Mouse (Mus musculus): ENCODE data around the gene Ccdc22. TPM values are rescaled to one million over a fixed set of nuclear protein-coding genes. Genes with fewer than 3 reads are reported as not detected.
A peak's percentile ranks its signal among the peaks of the same experiment; 100 is the strongest.

Gene Ccdc22
- total RNA-seq (2021) = 10 to 100 TPM; 10.6 to 12.4 TPM
- long read RNA-seq, experiment 1, transcript Ccdc22-201 (17 exons, 2,353 nt) = major isoform, 29 of 32 reads
- long read RNA-seq, experiment 1, partial matches to known transcripts = 3 of 32 reads
- long read RNA-seq, experiment 1, other reads (novel, unspliced or antisense) = 0 of 32 reads
- long read RNA-seq, experiment 2, transcript Ccdc22-201 (17 exons, 2,353 nt) = major isoform, 20 of 22 reads
- long read RNA-seq, experiment 2, partial matches to known transcripts = 1 of 22 reads
- long read RNA-seq, experiment 2, other reads (novel, unspliced or antisense) = 1 of 22 reads

- DNase-seq (ENCODE audit: low spot score) = peak; percentile 88
Observed at GRCm38 (mm10) chrX:7604879-7605574, at the start of gene Ccdc22. Ccdc22 (minus strand) TSS chrX:7605517.

- DNase-seq (ENCODE audit: low spot score) = peak; percentile 86
Observed at GRCm38 (mm10) chrX:7648671-7649304, 43.5 kb upstream of the Ccdc22 start.

- peak; percentile 76 for DNase-seq (ENCODE audit: low spot score)
Observed at GRCm38 (mm10) chrX:7645349-7645748, 40.0 kb upstream of the Ccdc22 start.

DNA sequence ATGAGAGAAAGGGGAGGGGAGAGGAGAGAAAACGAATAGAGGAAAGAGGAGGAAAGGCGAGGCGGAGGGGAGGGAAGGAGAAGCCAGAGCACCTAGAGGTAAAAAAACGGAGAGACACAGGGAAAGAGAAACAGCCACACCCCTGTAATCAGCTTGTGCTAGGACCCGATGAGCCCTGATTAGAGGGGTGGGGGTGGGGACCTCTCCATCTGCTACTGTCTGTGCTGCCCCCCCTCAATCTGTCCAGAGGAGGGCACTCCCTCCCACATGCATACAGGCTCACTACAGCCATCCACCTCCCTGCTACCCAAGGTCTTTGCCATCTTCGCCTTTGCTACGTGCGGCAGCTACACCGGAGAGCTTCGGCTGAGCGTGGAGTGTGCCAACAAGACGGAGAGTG is 35.5 kb upstream of the Ccdc22 start:
- DNase-seq (ENCODE audit: low spot score) = no peak

GRCm38 (mm10) chrX:7639536-7640325 is 34.4 kb upstream of the Ccdc22 start:
- no peak for DNase-seq (ENCODE audit: low spot score)

DNA sequence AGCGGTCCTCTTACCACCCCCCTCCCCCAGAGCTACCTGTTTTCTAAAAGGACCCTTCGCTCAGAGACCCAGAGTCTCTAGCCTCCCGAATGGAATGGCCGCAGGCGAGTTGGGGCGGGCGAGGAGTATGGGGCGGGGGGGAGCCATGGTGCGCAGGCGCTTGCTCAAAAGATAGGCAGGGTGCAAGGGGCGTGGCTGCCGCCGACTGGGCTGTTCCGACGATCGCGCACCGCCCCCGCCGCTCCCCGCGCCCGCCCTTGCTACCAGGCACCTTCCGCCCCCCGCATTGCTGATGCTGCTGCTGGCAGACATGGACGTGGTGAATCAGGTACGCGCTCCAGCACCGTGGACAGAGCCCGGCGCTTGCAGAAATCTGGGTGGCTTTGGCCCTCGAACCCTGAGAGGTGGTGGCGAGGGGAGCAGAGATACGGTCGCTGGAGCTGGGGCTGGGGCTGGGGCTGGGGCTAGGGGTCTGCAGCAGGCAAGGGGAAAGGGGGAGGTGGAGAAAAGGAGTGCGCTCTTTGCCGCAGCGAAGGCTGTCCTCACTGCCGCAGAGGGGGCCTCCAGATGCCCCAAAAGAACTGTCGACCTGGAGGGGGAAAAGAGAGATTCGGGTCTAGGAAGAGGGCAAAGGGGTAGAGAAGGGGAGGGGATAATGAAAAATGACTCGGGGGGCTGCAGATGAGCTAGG is 33.2 kb upstream of the Ccdc22 start, which contains the start of gene Syp:
Syp (plus strand) TSS at position 71 of the 691 bp plus-strand sequence.
- DNase-seq (ENCODE audit: low spot score) = peak; percentile 39

GRCm38 (mm10) chrX:7635101-7635500 is 29.8 kb upstream of the Ccdc22 start:
- DNase-seq (ENCODE audit: low spot score) = no peak

DNA sequence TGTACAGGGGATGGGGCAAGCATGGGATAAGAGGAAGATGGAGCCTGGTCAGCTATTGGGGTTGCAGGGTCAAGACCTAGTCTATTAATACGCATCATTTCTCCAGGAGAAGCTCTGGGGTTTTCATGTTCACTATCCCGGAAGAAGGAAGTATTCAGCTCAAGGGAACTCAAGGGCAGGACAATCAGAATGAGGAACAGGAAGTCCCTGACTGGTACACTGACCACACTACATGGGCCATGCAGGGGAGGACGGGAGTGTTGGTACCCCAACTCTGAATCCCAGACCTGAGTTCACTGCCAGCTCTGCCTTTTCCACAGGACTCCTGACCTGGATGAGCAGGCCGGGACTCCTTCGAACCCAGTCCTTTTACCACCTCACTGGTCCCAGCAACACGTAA is 27.2 kb upstream of the Ccdc22 start:
- DNase-seq (ENCODE audit: low spot score) = no peak

- no peak for DNase-seq (ENCODE audit: low spot score)
Observed at GRCm38 (mm10) chrX:7617889-7618551, 12.7 kb upstream of the Ccdc22 start.

DNA sequence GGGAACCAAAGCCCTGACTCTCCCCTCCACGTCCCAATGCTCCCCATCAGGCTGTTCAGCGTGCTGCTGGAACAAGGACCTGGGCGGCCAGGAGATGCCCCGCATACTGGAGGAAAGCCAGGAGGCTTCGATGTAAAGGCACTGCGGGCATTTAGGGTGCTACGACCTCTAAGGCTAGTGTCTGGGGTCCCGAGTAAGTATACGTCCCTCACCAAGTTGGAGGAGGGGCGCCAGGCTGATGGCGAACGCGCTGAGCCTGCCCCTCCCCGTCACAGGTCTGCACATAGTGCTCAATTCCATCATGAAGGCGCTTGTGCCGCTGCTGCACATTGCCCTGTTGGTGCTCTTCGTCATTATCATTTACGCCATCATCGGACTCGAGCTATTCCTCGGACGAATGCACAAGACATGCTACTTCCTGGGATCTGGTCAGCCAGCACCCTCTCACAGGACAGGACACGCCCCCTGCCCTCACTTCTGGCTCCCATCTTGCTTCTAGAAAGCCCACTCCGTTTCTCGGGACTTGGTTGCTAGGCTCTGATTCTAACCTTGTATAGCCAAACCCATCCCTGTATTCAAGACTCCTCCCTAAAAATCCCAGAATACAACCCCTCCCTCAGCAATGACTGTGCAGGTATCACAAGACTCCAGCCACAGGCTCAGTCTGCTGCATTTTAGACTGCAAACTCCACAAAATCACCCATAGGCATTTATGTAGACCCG is 5.4 kb upstream of the Ccdc22 start:
- no peak for DNase-seq (ENCODE audit: low spot score)

- no peak for DNase-seq (ENCODE audit: low spot score)
Observed at GRCm38 (mm10) chrX:7610035-7610434, 4.7 kb upstream of the Ccdc22 start.

DNA sequence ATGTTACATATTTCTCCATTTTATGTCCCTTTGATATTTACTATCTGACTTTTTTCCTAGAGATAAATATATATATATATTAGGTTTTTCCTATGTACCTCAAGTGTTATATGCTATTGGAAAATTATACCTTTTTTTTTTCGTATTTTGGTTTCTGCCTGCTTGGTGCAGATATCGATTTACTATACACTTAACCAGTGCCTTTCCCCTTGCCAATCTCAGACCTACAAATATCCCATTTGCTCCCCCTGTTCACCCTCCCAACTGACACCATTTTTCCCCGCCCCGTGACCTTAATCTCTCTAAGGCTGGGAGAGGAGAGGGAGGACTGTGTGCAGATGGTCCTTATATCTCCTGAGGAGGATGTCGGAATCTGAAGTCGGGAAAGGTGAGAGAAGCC is 1.5 kb upstream of the Ccdc22 start, which contains the start of gene Cacna1f:
Cacna1f (plus strand) TSS at position 301 of the 400 bp plus-strand sequence.
- no peak for DNase-seq (ENCODE audit: low spot score)

GRCm38 (mm10) chrX:7605575-7605941 is 241 bp upstream of the Ccdc22 start:
- DNase-seq (ENCODE audit: low spot score) = no peak

DNA sequence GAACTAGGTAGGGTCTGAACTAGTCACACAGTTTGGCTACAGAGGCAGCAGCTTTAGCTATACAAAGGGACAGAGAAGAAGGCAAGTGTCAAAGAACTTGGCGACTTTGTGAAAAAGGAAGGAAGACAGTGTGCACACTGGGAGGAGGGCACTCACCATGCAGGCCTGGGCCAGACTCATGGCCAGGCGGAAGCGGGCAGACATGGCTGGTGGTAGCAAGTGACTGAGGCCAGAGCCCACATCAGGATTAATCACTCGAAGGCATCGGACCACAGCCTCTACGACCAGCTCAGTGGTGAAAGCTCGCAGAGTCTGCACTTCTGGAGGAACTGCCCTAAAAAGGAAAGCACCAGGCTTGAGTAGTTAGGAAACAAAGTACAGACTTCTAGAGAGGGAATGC is 1.3 kb downstream of the Ccdc22 start:
- DNase-seq (ENCODE audit: low spot score) = no peak

DNA sequence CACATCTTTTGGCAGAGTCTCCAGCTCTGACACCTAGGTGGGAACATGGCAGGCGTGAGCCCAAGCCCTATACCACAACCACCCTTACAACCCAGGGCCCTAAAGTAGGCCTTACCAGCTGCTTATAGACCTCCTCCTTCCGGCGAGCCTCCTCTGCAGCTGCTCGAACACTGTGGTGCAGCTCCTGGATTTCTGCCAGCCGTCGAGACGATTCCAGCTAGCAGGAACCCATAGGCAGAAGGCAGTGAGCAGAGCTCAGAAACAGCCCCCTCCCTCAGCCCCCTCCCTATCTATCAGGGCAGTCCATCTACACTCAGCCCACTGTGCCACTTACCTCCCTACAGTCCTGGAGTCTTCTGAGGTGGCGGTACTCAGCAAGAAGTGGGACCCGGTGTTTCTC is 9.9 kb downstream of the Ccdc22 start:
- no peak for DNase-seq (ENCODE audit: low spot score)

- DNase-seq (ENCODE audit: low spot score) = no peak
Observed at GRCm38 (mm10) chrX:7586356-7586755, 19.0 kb downstream of the Ccdc22 start.

GRCm38 (mm10) chrX:7583881-7584280 is 21.4 kb downstream of the Ccdc22 start:
- DNase-seq (ENCODE audit: low spot score) = no peak

DNA sequence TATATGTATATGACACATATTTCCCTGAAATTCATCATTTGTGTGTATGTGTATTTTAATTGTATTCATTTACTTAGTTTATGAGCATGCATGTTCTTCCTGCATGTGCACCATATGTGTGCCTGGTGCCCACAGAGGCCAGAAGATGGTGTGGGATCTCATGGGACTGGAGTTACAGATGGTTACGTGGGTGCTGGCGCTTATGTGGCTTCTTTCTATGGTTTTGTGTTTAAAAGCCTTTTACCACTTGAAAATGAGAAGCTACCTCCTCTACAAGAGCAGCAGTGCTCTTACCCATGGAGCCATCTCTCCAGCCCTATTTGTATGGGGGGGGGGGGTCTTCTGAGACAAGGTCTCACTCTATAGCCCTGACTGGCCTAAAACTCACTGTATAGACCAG is 24.2 kb downstream of the Ccdc22 start:
- no peak for DNase-seq (ENCODE audit: low spot score)

DNA sequence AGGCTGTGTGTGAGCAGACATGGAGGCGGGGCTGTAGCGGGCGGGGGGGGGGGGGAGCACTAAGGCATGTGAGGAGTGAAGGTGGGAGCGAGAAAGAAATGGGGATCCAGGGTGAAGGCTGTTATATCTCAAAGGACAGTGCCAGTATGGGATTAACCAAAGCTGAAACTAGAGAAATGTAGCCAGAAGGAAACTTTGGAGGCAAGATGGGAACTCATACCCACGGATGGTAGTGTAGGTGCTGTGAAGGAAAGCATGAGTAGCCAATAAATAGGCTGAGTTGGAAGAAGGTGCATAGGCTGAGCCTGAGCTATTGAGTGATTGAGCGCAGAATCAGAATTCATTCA is 30.5 kb downstream of the Ccdc22 start:
- no peak for DNase-seq (ENCODE audit: low spot score)
